Mouse (Mus musculus) liver, embryonic 11.5 days (tissue): ENCODE measurements around the gene Ccr1l1. TPM values are rescaled to one million over a fixed set of nuclear protein-coding genes. Genes with fewer than 3 reads are reported as not detected.
"Not testable (repeated sequence)": the region's sequence is repeated elsewhere in the genome, so short reads cannot be mapped to it uniquely, and the experiment has no call there.

Experiments used
- ATAC-seq: fragments of 200-750 bp; cut with Nextera tagmentation; replicated peaks from 2 replicates; pipeline ENCODE4 v1.8.0; 2017; ENCODE audit warnings: moderate number of reproducible peaks, mild to moderate bottlenecking, moderate TSS enrichment, moderate library complexity; ENCODE audit not compliant: low FRiP score
- DNase-seq: peaks from one replicate; pipeline ENCODE4 v3.0.0-alpha.2; 2017; ENCODE audit warnings: low spot score
- H3K27ac ChIP-seq: fragments of 300-500 bp; sonication (generic); 2 replicates; pipeline ENCODE4 v1.5.1; 2014; ENCODE audit warnings: mild to moderate bottlenecking, low read depth, low read length, control low read depth
- H3K27me3 ChIP-seq: fragments of 300-500 bp; sonication (generic); replicated peaks from 2 replicates; pipeline ENCODE4 v1.6.1; 2014; ENCODE audit warnings: low read length, mixed read lengths; ENCODE audit not compliant: control insufficient read depth, insufficient read depth
- H3K36me3 ChIP-seq: fragments of 300-500 bp; sonication (generic); 2 replicates; pipeline ENCODE4 v1.6.1; 2014; ENCODE audit warnings: mild to moderate bottlenecking, low read length, moderate library complexity, mixed read lengths; ENCODE audit not compliant: control insufficient read depth, insufficient read depth
- H3K4me1 ChIP-seq: fragments of 300-500 bp; sonication (generic); replicated peaks from 2 replicates; pipeline ENCODE4 v1.6.1; 2014; ENCODE audit warnings: low read length, mixed read lengths; ENCODE audit not compliant: control insufficient read depth, insufficient read depth
- H3K4me2 ChIP-seq: fragments of 300-500 bp; sonication (generic); 2 replicates; pipeline ENCODE4 v1.6.1; 2014; ENCODE audit warnings: mild to moderate bottlenecking, control low read depth, moderate library complexity
- H3K4me3 ChIP-seq: fragments of 300-500 bp; sonication (generic); 2 replicates; pipeline ENCODE4 v1.5.1; 2014; ENCODE audit warnings: low read depth, low read length, control low read depth
- H3K9ac ChIP-seq: fragments of 300-500 bp; sonication (generic); 2 replicates; pipeline ENCODE4 v1.6.1; 2014; ENCODE audit warnings: low read depth, low read length, control low read depth
- H3K9me3 ChIP-seq: fragments of 300-500 bp; sonication (generic); 2 replicates; pipeline ENCODE4 v1.6.1; 2016; ENCODE audit warnings: low read length, inconsistent platforms, mixed read lengths; ENCODE audit not compliant: control insufficient read depth
- WGBS: fragments of 180-500 bp; shearing (Covaris S2); extraction: QIAGEN DNeasy Blood & Tissue Kit; methylation state at CpG from one replicate; pipeline ENCODE4 v1.1.7; 2014; 5-methylcytosine and 5-hydroxymethylcytosine counted together
- polyA plus RNA-seq: library from polyadenylated mRNA; unstranded; fragments of >200 nt; fragmentation: Nextera tagmentation; extraction: Ambion mirVana; gene quantifications from 2 replicates; pipeline ENCODE4 v1.2.1, GENCODE M21; 2014

Ccr1l1 gene
- polyA plus RNA-seq, 1 experiment from 2014 or later = not detected

DNA sequence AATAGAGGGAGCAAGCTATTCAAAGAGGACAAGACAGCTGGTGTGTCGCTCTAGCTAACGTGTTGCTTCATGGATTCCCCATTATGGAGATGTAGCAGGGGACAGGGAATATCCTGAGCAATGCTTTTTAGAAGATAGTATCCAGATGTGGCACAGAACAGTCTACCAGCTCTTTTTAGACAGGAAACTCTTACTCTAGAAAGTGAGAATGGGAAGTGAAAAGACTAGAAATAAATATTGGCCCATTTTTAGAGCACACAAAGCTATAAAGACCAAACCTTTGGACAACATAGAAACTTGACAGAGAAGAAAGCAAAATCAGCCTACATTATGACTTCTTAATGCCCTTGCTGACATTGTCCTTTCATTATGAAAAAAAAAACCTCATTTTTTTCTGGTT is 2.6 kb downstream of the Ccr1l1 start:
- WGBS = 75% methylated on average over 2 of the region's 2 CpGs
- H3K4me3 ChIP-seq = no peak overlapping the region
- H3K4me1 ChIP-seq = no peaks in the 10 kb centered on the region
- no peak for ATAC-seq
- H3K27me3 ChIP-seq = no peaks in the 10 kb centered on the region
- no peak overlapping the region for H3K4me2 ChIP-seq
- no peak overlapping the region for H3K27ac ChIP-seq
- no peak overlapping the region for H3K9ac ChIP-seq
- H3K36me3 ChIP-seq = no peaks in the 10 kb centered on the region
- no peak for DNase-seq
- no peaks in the 10 kb centered on the region for H3K9me3 ChIP-seq

DNA sequence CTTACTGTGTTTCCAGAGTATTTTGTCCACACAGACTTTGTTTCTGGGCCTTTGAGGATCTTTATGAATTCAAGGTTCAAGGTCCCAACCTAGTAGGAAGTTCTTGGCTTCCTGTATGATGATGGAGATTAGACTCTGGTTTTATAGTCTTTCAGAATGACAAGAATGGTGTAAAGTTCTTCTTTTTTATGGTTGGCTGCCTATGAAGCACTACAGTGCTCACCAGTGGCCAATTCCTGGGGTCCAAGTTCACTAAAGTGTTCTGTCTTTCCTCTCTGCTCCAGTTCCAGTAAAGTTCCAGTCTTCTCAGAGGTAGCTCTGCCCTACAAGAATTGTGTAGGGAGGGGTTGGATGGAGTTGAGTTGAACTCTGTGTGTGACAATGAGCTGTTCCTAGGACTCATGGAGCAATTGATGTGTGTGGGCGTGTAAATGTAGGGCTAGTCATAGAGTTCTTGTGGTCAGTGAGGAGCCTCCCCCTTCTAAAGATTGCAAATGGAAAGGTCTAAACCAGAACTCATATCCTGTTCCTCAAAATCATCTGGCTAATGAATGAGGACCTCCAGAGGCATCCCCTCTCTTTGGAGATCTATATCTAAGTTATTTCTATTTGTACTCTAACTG is 9.8 kb downstream of the Ccr1l1 start, which contains the start of gene Ccr1:
Gene Ccr1 (minus strand): TSS at position 403 of the 623 bp plus-strand sequence.
- H3K4me2 ChIP-seq = no peak within 1 kb of the TSS; the same call in 1 of the 2 replicates
- H3K4me1 ChIP-seq = peaks cover 3% of the 10 kb centered on the region
- no peaks in the 10 kb centered on the region for H3K27me3 ChIP-seq
- ATAC-seq (no peak), DNase-seq (no peak)
- H3K9ac ChIP-seq = no peak within 1 kb of the TSS
- no peak within 1 kb of the TSS for H3K27ac ChIP-seq
- H3K4me3 ChIP-seq = no peak within 1 kb of the TSS
- 65% methylated on average over 1 of the region's 1 CpGs for WGBS
- no peaks in the 10 kb centered on the region for H3K9me3 ChIP-seq
- H3K36me3 ChIP-seq = no peaks in the 10 kb centered on the region

DNA sequence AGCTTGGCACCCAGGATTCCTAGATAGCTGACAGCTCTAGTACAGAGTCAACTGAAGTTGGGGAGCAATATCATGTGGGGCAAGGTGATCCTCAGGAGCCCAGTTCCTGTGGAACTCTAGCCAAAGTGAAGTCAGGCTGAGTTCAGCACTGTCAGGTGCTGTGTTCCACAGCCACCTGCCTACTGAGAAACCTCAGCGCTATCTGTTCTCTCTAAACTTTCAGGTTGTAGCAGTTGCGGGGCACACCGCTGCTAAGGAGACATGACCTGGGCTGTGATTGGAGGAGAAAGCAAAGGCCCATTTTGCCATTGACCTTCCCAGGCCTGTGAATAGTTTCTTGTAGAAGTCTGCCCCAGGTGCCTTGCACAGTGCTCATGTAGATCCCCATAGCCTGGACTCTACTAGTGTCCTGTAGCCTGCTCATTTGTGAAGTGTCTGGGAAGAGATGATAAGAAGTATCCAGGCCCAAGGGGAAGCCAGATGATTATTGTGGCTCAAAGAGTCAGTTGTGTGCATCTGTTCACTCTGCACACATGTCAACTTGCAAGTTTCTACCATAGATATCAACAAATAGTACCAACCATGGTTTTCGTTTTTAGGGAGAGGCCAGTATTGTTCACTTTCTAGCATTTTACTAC is 11.2 kb downstream of the Ccr1l1 start:
- not testable (repeated sequence) for H3K27me3 ChIP-seq, H3K36me3 ChIP-seq, H3K9ac ChIP-seq, H3K4me1 ChIP-seq, H3K27ac ChIP-seq, H3K4me3 ChIP-seq, H3K9me3 ChIP-seq, DNase-seq
- peak overlapping the region; percentile 7; the same call in 1 of the 2 replicates for H3K4me2 ChIP-seq
- ATAC-seq = peak; percentile 87
- 38% methylated on average over 1 of the region's 4 CpGs for WGBS

DNA sequence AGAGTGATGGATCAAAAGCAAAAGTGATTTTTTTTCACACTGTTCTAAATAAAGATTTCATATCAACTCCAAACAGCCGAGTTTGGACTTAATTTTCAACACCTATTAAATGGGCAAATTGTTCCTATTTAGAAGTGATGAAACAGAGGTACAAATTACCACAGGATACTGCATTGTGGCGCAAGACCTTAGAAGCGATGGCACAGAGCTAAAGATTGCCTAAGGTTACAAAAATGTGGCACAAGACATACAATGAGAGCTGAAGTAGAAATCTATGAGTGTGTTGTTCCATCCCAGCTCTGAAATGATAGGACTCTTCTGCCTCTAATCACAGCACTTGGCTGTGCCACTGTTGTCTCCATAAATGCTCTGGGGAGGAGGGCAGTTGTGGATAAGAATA is 13.4 kb downstream of the Ccr1l1 start:
- no peak overlapping the region for H3K9ac ChIP-seq
- DNase-seq = no peak
- WGBS = 79% methylated on average over 3 of the region's 3 CpGs
- peaks cover 3% of the 10 kb centered on the region for H3K4me1 ChIP-seq
- no peaks in the 10 kb centered on the region for H3K36me3 ChIP-seq
- H3K9me3 ChIP-seq = no peaks in the 10 kb centered on the region
- H3K4me2 ChIP-seq = no peak overlapping the region
- no peaks in the 10 kb centered on the region for H3K27me3 ChIP-seq
- no peak for ATAC-seq
- H3K27ac ChIP-seq = no peak overlapping the region
- H3K4me3 ChIP-seq = no peak overlapping the region

DNA sequence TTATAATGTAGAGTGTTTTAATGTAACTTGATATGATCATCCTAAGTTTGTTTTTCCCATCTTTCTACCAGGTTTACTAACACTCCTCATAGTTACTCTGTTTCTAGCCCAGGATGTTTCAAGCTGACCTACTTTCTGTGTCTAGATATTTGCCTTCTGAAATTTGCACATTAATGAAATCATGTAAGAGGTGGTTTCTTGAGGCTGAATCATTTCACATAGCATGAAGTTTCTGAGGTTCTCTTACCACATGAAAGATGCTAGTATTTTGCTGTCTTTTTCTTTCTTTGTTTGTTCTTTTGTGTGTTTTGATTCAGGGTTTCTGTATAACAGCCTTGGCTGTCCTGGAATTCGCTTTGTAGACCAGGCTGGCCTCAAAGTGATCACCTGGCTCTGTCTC is 18.0 kb downstream of the Ccr1l1 start:
- Histone ChIP-seq H3K27ac (no peak overlapping the region), H3K4me2 (no peak overlapping the region), H3K4me3 (no peak overlapping the region), H3K9ac (no peak overlapping the region), H3K36me3 (no peaks in the 10 kb centered on the region), H3K9me3 (no peaks in the 10 kb centered on the region), H3K4me1 (peaks cover 9% of the 10 kb centered on the region), H3K27me3 (no peaks in the 10 kb centered on the region)
- no peak for DNase-seq
- no peak for ATAC-seq
- WGBS = 84% methylated on average over 1 of the region's 1 CpGs

DNA sequence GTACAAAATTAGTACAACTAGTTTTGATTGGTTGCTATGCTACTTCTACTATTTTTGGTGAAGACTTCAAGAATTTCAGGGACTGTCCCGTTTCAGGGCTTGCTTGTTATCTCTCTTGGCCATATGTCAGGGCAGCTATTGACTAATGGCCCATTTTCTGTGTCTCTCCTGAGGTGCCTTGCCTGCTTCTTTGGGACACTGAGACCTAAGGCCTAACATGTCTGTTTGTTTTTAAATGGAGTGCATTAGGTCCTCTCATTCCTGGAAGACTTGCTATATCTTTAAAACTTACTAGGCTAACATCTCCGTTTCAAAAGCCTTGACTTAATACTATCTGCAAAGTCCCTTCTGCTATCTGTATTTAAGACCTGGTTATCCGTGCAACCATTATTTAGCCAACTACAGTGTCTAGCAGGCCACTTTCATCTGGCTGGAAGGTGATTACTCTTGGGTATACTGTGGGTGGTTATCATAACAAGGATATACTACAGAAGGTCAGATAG is 20.2 kb downstream of the Ccr1l1 start:
- H3K4me1 ChIP-seq = peaks cover 11% of the 10 kb centered on the region
- 25% methylated on average over 3 of the region's 3 CpGs for WGBS
- peak overlapping the region; percentile 2; the same call in 1 of the 2 replicates for H3K4me2 ChIP-seq
- no peaks in the 10 kb centered on the region for H3K27me3 ChIP-seq
- no peak overlapping the region for H3K9ac ChIP-seq
- H3K27ac ChIP-seq = peak overlapping the region; percentile 58
- ATAC-seq = peak; percentile 99
- DNase-seq = no peak
- H3K4me3 ChIP-seq = no peak overlapping the region
- H3K36me3 ChIP-seq = no peaks in the 10 kb centered on the region
- no peaks in the 10 kb centered on the region for H3K9me3 ChIP-seq

DNA sequence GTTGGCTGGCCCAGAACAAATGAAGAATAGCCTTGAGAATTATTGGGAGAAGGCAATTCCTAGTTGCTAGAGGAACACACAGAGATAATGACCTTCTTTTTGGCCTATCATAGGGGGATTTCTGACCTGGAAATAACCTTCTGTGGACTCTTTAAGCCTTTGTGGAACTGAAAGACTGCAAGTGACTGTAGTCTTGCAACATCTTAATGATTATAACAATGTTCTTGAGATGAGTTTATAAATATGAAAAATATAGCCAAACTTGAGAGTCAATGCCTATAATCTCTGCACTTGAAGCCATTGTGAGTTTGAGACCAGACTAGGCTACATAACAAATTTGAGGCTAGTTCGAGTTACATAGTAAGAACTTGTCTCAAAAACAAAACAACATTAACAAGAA is 21.3 kb downstream of the Ccr1l1 start:
- no peaks in the 10 kb centered on the region for H3K27me3 ChIP-seq
- no peak overlapping the region for H3K27ac ChIP-seq
- no peak overlapping the region for H3K9ac ChIP-seq
- ATAC-seq = no peak
- WGBS = 75% methylated on average over 1 of the region's 1 CpGs
- H3K4me2 ChIP-seq = no peak overlapping the region
- no peak for DNase-seq
- H3K9me3 ChIP-seq = no peaks in the 10 kb centered on the region
- H3K36me3 ChIP-seq = no peaks in the 10 kb centered on the region
- peaks cover 11% of the 10 kb centered on the region for H3K4me1 ChIP-seq
- no peak overlapping the region for H3K4me3 ChIP-seq

DNA sequence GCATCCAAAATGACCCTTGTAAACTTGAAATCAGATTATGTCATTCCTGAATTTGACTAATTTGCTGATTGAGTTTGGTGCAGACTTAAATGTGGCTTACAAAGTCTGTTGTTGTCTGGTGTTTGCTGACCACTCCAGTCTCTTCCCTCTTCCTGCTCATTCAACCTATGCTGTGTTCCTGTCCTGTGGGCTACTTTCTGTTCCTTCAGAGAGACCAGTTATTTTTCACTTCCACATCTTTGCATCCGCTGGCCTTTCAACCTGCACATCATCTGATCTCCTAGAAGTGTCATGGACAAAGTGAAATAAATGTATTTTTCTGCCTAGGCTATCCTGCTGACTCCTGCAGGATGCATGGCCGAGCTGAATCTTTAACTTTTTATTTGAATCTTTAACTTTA is 24.7 kb downstream of the Ccr1l1 start:
- no peak for DNase-seq
- no peaks in the 10 kb centered on the region for H3K36me3 ChIP-seq
- H3K4me3 ChIP-seq = no peak overlapping the region
- no peak for ATAC-seq
- no peaks in the 10 kb centered on the region for H3K27me3 ChIP-seq
- no peak overlapping the region for H3K9ac ChIP-seq
- no peaks in the 10 kb centered on the region for H3K9me3 ChIP-seq
- H3K4me1 ChIP-seq = peaks cover 9% of the 10 kb centered on the region
- no peak overlapping the region for H3K4me2 ChIP-seq
- no peak overlapping the region for H3K27ac ChIP-seq
- 75% methylated on average over 2 of the region's 2 CpGs for WGBS

DNA sequence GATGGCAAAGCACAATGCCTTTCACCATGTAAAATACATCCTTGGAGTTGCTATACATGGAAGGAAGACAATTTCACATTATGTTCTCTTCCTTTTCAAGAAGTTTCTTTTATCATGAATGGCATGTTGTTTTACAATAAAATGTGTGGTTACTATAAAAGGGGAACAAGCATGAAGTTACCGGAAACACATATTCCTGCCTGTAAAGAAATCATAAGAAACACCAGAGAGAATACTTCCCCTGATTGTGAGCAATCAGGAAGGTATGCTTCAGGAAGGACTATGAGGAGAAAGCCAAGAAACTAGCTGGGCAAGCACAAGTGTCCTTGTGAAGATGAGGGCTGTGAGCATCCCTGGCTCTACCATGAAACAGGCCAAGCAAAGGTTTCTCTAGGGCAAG is 27.0 kb downstream of the Ccr1l1 start:
- Histone ChIP-seq H3K9ac (no peak overlapping the region), H3K4me1 (peaks cover 2% of the 10 kb centered on the region; the same call in 1 of the 2 replicates), H3K36me3 (no peaks in the 10 kb centered on the region), H3K4me2 (no peak overlapping the region), H3K27me3 (no peaks in the 10 kb centered on the region), H3K9me3 (no peaks in the 10 kb centered on the region), H3K27ac (no peak overlapping the region), H3K4me3 (no peak overlapping the region)
- DNase-seq (no peak), ATAC-seq (no peak)
- WGBS = 67% methylated on average over 1 of the region's 1 CpGs
